Mouse (Mus musculus): ENCODE results near the gene Nrxn1. TPM values are rescaled to one million over a fixed set of nuclear protein-coding genes. Genes with fewer than 3 reads are reported as not detected.

The Nrxn1 gene
- polyA plus RNA-seq, 1 experiment: 2.4 TPM

GRCm38 (mm10) chr17:91086412-91086811 is 6.5 kb downstream of the Nrxn1 start:
- no peak overlapping the region for H3K4me3 ChIP-seq (replicated peaks; ENCODE audit: extremely low read depth, low read depth, low read length)
- no peaks in the 10 kb centered on the region for H3K4me1 ChIP-seq (ENCODE audit: control insufficient read depth, insufficient read depth, low read length)
- 76% methylated on average over 1 of the region's 1 CpGs for WGBS
- no peak for TF ChIP-seq CTCF (IDR thresholded peaks at IDR 0.05; ENCODE audit: insufficient read depth, low read length)
- no peak for TF ChIP-seq POLR2A (IDR thresholded peaks at IDR 0.05; ENCODE audit: borderline replicate concordance, extremely low read depth, low read depth, low read length)
- DNase-seq: no peak

- TF ChIP-seq CTCF (IDR thresholded peaks at IDR 0.05; ENCODE audit: insufficient read depth, low read length) (no peak), POLR2A (IDR thresholded peaks at IDR 0.05; ENCODE audit: borderline replicate concordance, extremely low read depth, low read depth, low read length) (no peak)
- no peaks in the 10 kb centered on the region for H3K4me1 ChIP-seq (ENCODE audit: control insufficient read depth, insufficient read depth, low read length)
- no peak overlapping the region for H3K4me3 ChIP-seq (replicated peaks; ENCODE audit: extremely low read depth, low read depth, low read length)
- DNase-seq: no peak
- 78% methylated on average over 2 of the region's 2 CpGs for WGBS
These were observed 7.5 kb downstream of the Nrxn1 start for GRCm38 (mm10) chr17:91085416-91085815.

- no peaks in the 10 kb centered on the region for H3K4me1 ChIP-seq (ENCODE audit: control insufficient read depth, insufficient read depth, low read length)
- no peak for DNase-seq
- no peak overlapping the region for H3K4me3 ChIP-seq (replicated peaks; ENCODE audit: extremely low read depth, low read depth, low read length)
- TF ChIP-seq POLR2A (IDR thresholded peaks at IDR 0.05; ENCODE audit: borderline replicate concordance, extremely low read depth, low read depth, low read length) (no peak), CTCF (IDR thresholded peaks at IDR 0.05; ENCODE audit: insufficient read depth, low read length) (no peak)
These were observed 13.8 kb downstream of the Nrxn1 start for GRCm38 (mm10) chr17:91079096-91079495.

- TF ChIP-seq POLR2A (IDR thresholded peaks at IDR 0.05; ENCODE audit: borderline replicate concordance, extremely low read depth, low read depth, low read length): no peak
- no peak for TF ChIP-seq CTCF (IDR thresholded peaks at IDR 0.05; ENCODE audit: insufficient read depth, low read length)
These were observed 18.1 kb downstream of the Nrxn1 start for GRCm38 (mm10) chr17:91074780-91075179.

GRCm38 (mm10) chr17:91033466-91033865 is 59.4 kb downstream of the Nrxn1 start:
- WGBS: 76% methylated on average over 7 of the region's 7 CpGs
- Histone ChIP-seq H3K4me1 (ENCODE audit: control insufficient read depth, insufficient read depth, low read length) (no peaks in the 10 kb centered on the region), H3K4me3 (replicated peaks; ENCODE audit: extremely low read depth, low read depth, low read length) (no peak overlapping the region)
- TF ChIP-seq CTCF (IDR thresholded peaks at IDR 0.05; ENCODE audit: insufficient read depth, low read length) (no peak), POLR2A (IDR thresholded peaks at IDR 0.05; ENCODE audit: borderline replicate concordance, extremely low read depth, low read depth, low read length) (no peak)
- no peak for DNase-seq

More at GRCm38 (mm10) chr17:91074780-91075179, 18.1 kb downstream of the Nrxn1 start:
- H3K4me3 ChIP-seq (replicated peaks; ENCODE audit: extremely low read depth, low read depth, low read length): no peak overlapping the region
- H3K4me1 ChIP-seq (ENCODE audit: control insufficient read depth, insufficient read depth, low read length): no peaks in the 10 kb centered on the region
- WGBS: 88% methylated on average over 5 of the region's 5 CpGs
- DNase-seq: no peak

GRCm38 (mm10) chr17:91025061-91025623 is 67.7 kb downstream of the Nrxn1 start:
- no peaks in the 10 kb centered on the region; the same call in 1 of the 2 replicates for H3K4me1 ChIP-seq (ENCODE audit: control insufficient read depth, insufficient read depth, low read length)
- H3K4me3 ChIP-seq (replicated peaks; ENCODE audit: extremely low read depth, low read depth, low read length): no peak overlapping the region
- DNase-seq: no peak
- WGBS: 43% methylated on average over 2 of the region's 2 CpGs
- no peak for TF ChIP-seq POLR2A (IDR thresholded peaks at IDR 0.05; ENCODE audit: borderline replicate concordance, extremely low read depth, low read depth, low read length)
- TF ChIP-seq CTCF (IDR thresholded peaks at IDR 0.05; ENCODE audit: insufficient read depth, low read length): no peak

- DNase-seq: no peak
- TF ChIP-seq POLR2A (IDR thresholded peaks at IDR 0.05; ENCODE audit: borderline replicate concordance, extremely low read depth, low read depth, low read length) (no peak), CTCF (IDR thresholded peaks at IDR 0.05; ENCODE audit: insufficient read depth, low read length) (no peak)
- Histone ChIP-seq H3K4me3 (replicated peaks; ENCODE audit: extremely low read depth, low read depth, low read length) (no peak overlapping the region), H3K4me1 (ENCODE audit: control insufficient read depth, insufficient read depth, low read length) (no peaks in the 10 kb centered on the region)
- WGBS: 66% methylated on average over 5 of the region's 5 CpGs
These were observed 85.3 kb downstream of the Nrxn1 start for GRCm38 (mm10) chr17:91007385-91008089.

- DNase-seq: no peak
- Histone ChIP-seq H3K4me1 (ENCODE audit: control insufficient read depth, insufficient read depth, low read length) (no peaks in the 10 kb centered on the region), H3K4me3 (replicated peaks; ENCODE audit: extremely low read depth, low read depth, low read length) (no peak overlapping the region)
- TF ChIP-seq CTCF (IDR thresholded peaks at IDR 0.05; ENCODE audit: insufficient read depth, low read length): no peak
- TF ChIP-seq POLR2A (IDR thresholded peaks at IDR 0.05; ENCODE audit: borderline replicate concordance, extremely low read depth, low read depth, low read length): no peak
These were observed 92.5 kb downstream of the Nrxn1 start for GRCm38 (mm10) chr17:91000389-91000788.

- whole genome bisulfite sequencing: 52% methylated on average over 4 of the region's 4 CpGs
- Histone ChIP-seq H3K4me3 (replicated peaks; ENCODE audit: extremely low read depth, low read depth, low read length) (no peak overlapping the region), H3K4me1 (ENCODE audit: control insufficient read depth, insufficient read depth, low read length) (no peaks in the 10 kb centered on the region)
- TF ChIP-seq POLR2A (IDR thresholded peaks at IDR 0.05; ENCODE audit: borderline replicate concordance, extremely low read depth, low read depth, low read length): no peak
- TF ChIP-seq CTCF (IDR thresholded peaks at IDR 0.05; ENCODE audit: insufficient read depth, low read length): no peak
- no peak for DNase-seq
These were observed 93.2 kb downstream of the Nrxn1 start for GRCm38 (mm10) chr17:90999667-91000154.

GRCm38 (mm10) chr17:90997714-90998113 is 95.2 kb downstream of the Nrxn1 start:
- no peaks in the 10 kb centered on the region for H3K4me1 ChIP-seq (ENCODE audit: control insufficient read depth, insufficient read depth, low read length)
- H3K4me3 ChIP-seq (replicated peaks; ENCODE audit: extremely low read depth, low read depth, low read length): no peak overlapping the region
- no peak for DNase-seq
- TF ChIP-seq CTCF (IDR thresholded peaks at IDR 0.05; ENCODE audit: insufficient read depth, low read length) (no peak), POLR2A (IDR thresholded peaks at IDR 0.05; ENCODE audit: borderline replicate concordance, extremely low read depth, low read depth, low read length) (no peak)
- 40% methylated on average over 1 of the region's 1 CpGs for WGBS
